Mouse (Mus musculus) brain, embryonic 18.5 days (tissue): ENCODE results near the gene Clec12b.
"Not testable (repeated sequence)": the region's sequence is repeated elsewhere in the genome, so short reads cannot be mapped to it uniquely, and the experiment has no call there.

ENCODE experiments used
- DNase-seq: peaks from one replicate; pipeline ENCODE4 v3.0.0-alpha.2; 2012; ENCODE audit warnings: low read depth, low spot score

Gene Clec12b

GRCm38 (mm10) chr6:129369374-129370132 lies 16.1 kb downstream of the Clec12b start:
- no peak for DNase-seq

GRCm38 (mm10) chr6:129365959-129366359 lies 19.7 kb downstream of the Clec12b start:
- peak; percentile 26 for DNase-seq

- no peak for DNase-seq
Measured at GRCm38 (mm10) chr6:129363942-129364341, 21.7 kb downstream of the Clec12b start.

GRCm38 (mm10) chr6:129359515-129359914 lies 26.2 kb downstream of the Clec12b start:
- no peak for DNase-seq

GRCm38 (mm10) chr6:129356430-129356829 lies 29.2 kb downstream of the Clec12b start:
- no peak for DNase-seq

- DNase-seq = no peak
Measured at GRCm38 (mm10) chr6:129355774-129356173, 29.9 kb downstream of the Clec12b start.

- no peak for DNase-seq
Measured at GRCm38 (mm10) chr6:129351091-129351490, 34.6 kb downstream of the Clec12b start.

GRCm38 (mm10) chr6:129349524-129350352 lies 35.9 kb downstream of the Clec12b start:
- no peak for DNase-seq

GRCm38 (mm10) chr6:129344408-129344807 lies 41.3 kb downstream of the Clec12b start:
- no peak for DNase-seq

- not testable (repeated sequence) for DNase-seq
Measured at GRCm38 (mm10) chr6:129342391-129342790, 43.3 kb downstream of the Clec12b start, which contains the start of gene Clec12a. Clec12a (plus strand) TSS chr6:129342691.

GRCm38 (mm10) chr6:129337751-129338150 lies 47.9 kb downstream of the Clec12b start:
- DNase-seq = no peak

- DNase-seq = peak; percentile 34
Measured at GRCm38 (mm10) chr6:129333674-129334078, 52.0 kb downstream of the Clec12b start.

GRCm38 (mm10) chr6:129331610-129332009 lies 54.1 kb downstream of the Clec12b start, which contains the start of gene 4922502D21Rik:
4922502D21Rik (minus strand) TSS chr6:129331796.
- DNase-seq = no peak

GRCm38 (mm10) chr6:129326568-129327150 lies 59.0 kb downstream of the Clec12b start:
- DNase-seq = no peak

GRCm38 (mm10) chr6:129326016-129326415 lies 59.7 kb downstream of the Clec12b start:
- DNase-seq = no peak
